Mouse (Mus musculus) forelimb bud, embryonic 11.5 days (tissue): ENCODE measurements around the gene Erp29.

Source experiments
- DNase-seq: peaks from one replicate; pipeline ENCODE4 v3.0.0-alpha.2; 2012; ENCODE audit warnings: low read depth, low spot score

Gene Erp29

GRCm38 (mm10) chr5:121389691-121390090 lies 62.6 kb downstream of the Erp29 start:
- DNase-seq = no peak

GRCm38 (mm10) chr5:121389106-121389505 lies 63.2 kb downstream of the Erp29 start:
- DNase-seq = no peak

GRCm38 (mm10) chr5:121387126-121387525 lies 65.2 kb downstream of the Erp29 start:
- no peak for DNase-seq

- no peak for DNase-seq
Measured at GRCm38 (mm10) chr5:121386120-121386909, 66.0 kb downstream of the Erp29 start.

GRCm38 (mm10) chr5:121385461-121386119 lies 66.7 kb downstream of the Erp29 start, which contains the start of gene Trafd1:
Trafd1 (minus strand) TSS chr5:121385632.
- DNase-seq = peak; percentile 90

GRCm38 (mm10) chr5:121384757-121385460 lies 67.4 kb downstream of the Erp29 start:
- peak; percentile 40 for DNase-seq

GRCm38 (mm10) chr5:121383857-121384756 lies 68.2 kb downstream of the Erp29 start:
- no peak for DNase-seq

GRCm38 (mm10) chr5:121380692-121381091 lies 71.6 kb downstream of the Erp29 start:
- no peak for DNase-seq

- DNase-seq = no peak
Measured at GRCm38 (mm10) chr5:121378678-121379256, 73.5 kb downstream of the Erp29 start.
